Mouse (Mus musculus) intestine, postnatal 0 days (tissue): ENCODE results near the gene Hes1. TPM values are rescaled to one million over a fixed set of nuclear protein-coding genes. Genes with fewer than 3 reads are reported as not detected.

ENCODE experiments used
- ATAC-seq: fragments of 200-750 bp; cut with Nextera tagmentation; 2 replicates; pipeline ENCODE4 v1.8.0; 2017; ENCODE audit warnings: mild to moderate bottlenecking, moderate TSS enrichment, moderate library complexity
- H3K27ac ChIP-seq: fragments of 300-500 bp; sonication (generic); 2 replicates; pipeline ENCODE4 v1.5.1; 2014; ENCODE audit warnings: mild to moderate bottlenecking, low read depth, low read length, moderate library complexity
- H3K27me3 ChIP-seq: fragments of 300-500 bp; sonication (generic); replicated peaks from 2 replicates; pipeline ENCODE4 v1.6.1; 2014; ENCODE audit warnings: low read length, mixed read lengths; ENCODE audit not compliant: control insufficient read depth, insufficient read depth
- H3K36me3 ChIP-seq: fragments of 300-500 bp; sonication (generic); 2 replicates; pipeline ENCODE4 v1.6.1; 2014; ENCODE audit warnings: mild to moderate bottlenecking, moderate library complexity; ENCODE audit not compliant: control insufficient read depth, insufficient read depth
- H3K4me1 ChIP-seq: fragments of 300-500 bp; sonication (generic); replicated peaks from 2 replicates; pipeline ENCODE4 v1.6.1; 2014; ENCODE audit warnings: antibody characterized with exemption, low read length, mixed read lengths; ENCODE audit not compliant: control insufficient read depth, insufficient read depth
- H3K4me2 ChIP-seq: fragments of 300-500 bp; sonication (generic); replicated peaks from 2 replicates; pipeline ENCODE4 v1.6.1; 2014; ENCODE audit warnings: low read depth, mild to moderate bottlenecking, moderate library complexity
- H3K4me3 ChIP-seq: fragments of 300-500 bp; sonication (generic); 2 replicates; pipeline ENCODE4 v1.5.1; 2014; ENCODE audit warnings: low read depth, low read length
- H3K9ac ChIP-seq: fragments of 300-500 bp; sonication (generic); 2 replicates; pipeline ENCODE4 v1.6.1; 2014; ENCODE audit warnings: mild to moderate bottlenecking, low read depth, low read length
- H3K9me3 ChIP-seq: fragments of 300-500 bp; sonication (generic); 2 replicates; pipeline ENCODE4 v1.6.1; 2016; ENCODE audit warnings: mixed run types; ENCODE audit not compliant: control insufficient read depth
- CTCF ChIP-seq: sonication (generic); IDR thresholded peaks from 2 replicates; pipeline ENCODE4 v1.5.1; 2016; ENCODE audit warnings: low read depth, mild to moderate bottlenecking, control low read depth, antibody characterized with exemption, moderate library complexity
- WGBS: fragments of 180-500 bp; shearing (Covaris S2); extraction: QIAGEN DNeasy Blood & Tissue Kit; methylation state at CpG from one replicate; pipeline ENCODE4 v1.1.7; 2014; 5-methylcytosine and 5-hydroxymethylcytosine counted together
- polyA plus RNA-seq: library from polyadenylated mRNA; unstranded; fragments of >200 nt; fragmentation: Nextera tagmentation; extraction: Ambion mirVana; gene quantifications from 2 replicates; pipeline ENCODE4 v1.2.1, GENCODE M21; 2015

The Hes1 gene
- polyA plus RNA-seq = 44.0 and 52.9 TPM in 2 replicates

DNA sequence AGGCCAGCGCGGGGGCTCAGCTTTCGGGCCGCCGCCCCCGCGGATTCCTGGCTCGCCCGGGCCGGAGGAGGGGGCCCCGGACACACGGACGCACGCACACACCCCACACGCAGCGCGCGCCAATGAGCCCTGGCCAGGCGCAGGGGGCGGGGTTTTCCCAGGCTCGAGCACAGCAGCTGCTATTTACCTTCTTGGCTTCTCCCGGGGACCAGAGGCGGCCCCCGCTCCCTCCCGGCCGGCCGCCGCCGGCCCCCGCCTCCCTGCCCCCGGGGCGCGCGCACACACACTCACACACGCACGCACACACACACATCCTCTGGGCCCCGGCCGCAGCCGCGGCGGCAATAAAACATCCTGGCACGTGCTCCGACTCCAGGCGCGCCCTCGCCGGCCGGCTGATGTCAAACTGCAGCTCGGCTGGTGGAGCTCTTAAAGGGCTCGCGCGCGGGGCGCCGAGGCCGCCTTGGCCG lies at the start of gene Hes1:
Hes1 (plus strand) TSS at position 401 of the 470 bp plus-strand sequence.
- Histone ChIP-seq H3K4me3 (peak within 1 kb of the TSS; percentile 64), H3K4me2 (peak within 1 kb of the TSS; percentile 97), H3K36me3 (no peaks in the 10 kb centered on the region; the same call in 1 of the 2 replicates), H3K9me3 (no peaks in the 10 kb centered on the region), H3K27ac (peak within 1 kb of the TSS; percentile 99), H3K9ac (peak within 1 kb of the TSS; percentile 75), H3K4me1 (peaks cover 7% of the 10 kb centered on the region; the same call in 1 of the 2 replicates), H3K27me3 (no peaks in the 10 kb centered on the region)
- TF ChIP-seq CTCF = peak; percentile 22; the same call in 1 of the 2 replicates
- peak; percentile 86 for ATAC-seq
- under 1% methylated on average over 54 of the region's 57 CpGs for WGBS

DNA sequence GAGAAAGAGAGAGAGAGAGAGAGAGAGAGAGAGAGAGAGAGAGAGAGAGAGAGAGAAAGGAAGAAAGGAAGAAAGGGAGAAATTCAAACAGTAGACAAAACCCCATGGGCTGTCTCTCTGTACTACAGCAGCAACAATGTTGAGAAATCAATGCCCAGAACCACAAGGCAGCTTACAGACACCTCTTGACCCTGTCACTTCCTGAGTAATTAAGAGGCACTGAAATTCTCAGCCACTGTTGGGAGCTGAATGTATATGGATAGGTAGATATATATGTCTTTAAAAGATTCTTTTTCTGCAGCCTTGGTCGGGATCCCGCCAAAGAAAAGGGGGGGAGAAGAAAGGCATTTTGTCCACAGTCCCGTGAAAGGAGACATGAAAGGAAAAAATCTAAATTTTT lies 48.1 kb upstream of the Hes1 start:
- H3K27ac ChIP-seq = no peak overlapping the region
- H3K9me3 ChIP-seq = no peaks in the 10 kb centered on the region
- no peak for ATAC-seq
- H3K4me2 ChIP-seq = no peak overlapping the region
- no peaks in the 10 kb centered on the region for H3K27me3 ChIP-seq
- H3K9ac ChIP-seq = no peak overlapping the region
- WGBS = 62% methylated on average over 3 of the region's 3 CpGs
- no peak overlapping the region for H3K4me3 ChIP-seq
- no peaks in the 10 kb centered on the region for H3K36me3 ChIP-seq
- no peak for TF ChIP-seq CTCF
- H3K4me1 ChIP-seq = no peaks in the 10 kb centered on the region

DNA sequence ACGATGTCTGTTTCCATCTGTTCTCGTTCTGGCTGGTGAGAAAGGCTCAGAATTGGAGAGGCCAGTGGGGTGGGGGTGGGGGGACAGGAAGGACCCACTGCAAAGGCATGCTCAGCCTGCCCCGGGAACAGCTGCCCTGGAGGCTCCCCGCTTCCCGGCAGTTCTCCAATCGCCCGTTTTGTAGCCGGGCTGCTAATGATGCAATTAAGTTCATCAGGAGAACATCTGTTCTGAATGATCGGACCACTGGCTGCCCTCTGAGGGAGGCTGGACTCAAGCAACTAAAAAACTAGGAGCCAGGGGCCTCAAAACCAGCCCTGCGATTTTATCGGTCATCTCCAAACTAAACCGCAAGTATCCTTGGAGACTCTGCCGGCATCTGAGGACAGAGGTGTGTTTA lies 44.1 kb upstream of the Hes1 start:
- Histone ChIP-seq H3K27me3 (no peaks in the 10 kb centered on the region), H3K9me3 (no peaks in the 10 kb centered on the region), H3K4me2 (no peak overlapping the region), H3K9ac (no peak overlapping the region), H3K4me1 (no peaks in the 10 kb centered on the region), H3K27ac (no peak overlapping the region), H3K4me3 (no peak overlapping the region), H3K36me3 (no peaks in the 10 kb centered on the region)
- no peak for TF ChIP-seq CTCF
- WGBS = 58% methylated on average over 13 of the region's 13 CpGs
- ATAC-seq = no peak

DNA sequence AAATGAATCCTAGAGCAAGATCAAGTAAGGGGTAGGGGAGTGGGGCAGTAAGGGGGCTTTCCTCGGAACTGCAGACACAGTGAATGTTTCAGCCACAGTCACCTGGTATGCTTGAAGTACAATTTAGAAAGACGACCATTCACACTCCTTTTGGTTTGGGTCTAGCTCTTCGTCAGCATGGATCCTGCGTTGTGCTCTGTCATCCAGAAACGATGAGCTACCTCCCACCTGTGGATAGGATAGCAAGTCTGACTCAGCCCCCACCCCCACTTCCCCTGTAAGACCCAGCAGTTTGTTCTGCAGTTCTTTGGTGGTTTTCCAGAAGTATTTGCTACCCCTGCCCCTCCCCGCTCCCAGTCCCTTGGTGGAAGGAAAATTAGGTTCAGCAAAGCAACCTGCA lies 41.8 kb upstream of the Hes1 start:
- Histone ChIP-seq H3K27me3 (no peaks in the 10 kb centered on the region), H3K9ac (no peak overlapping the region), H3K4me3 (no peak overlapping the region), H3K9me3 (no peaks in the 10 kb centered on the region), H3K4me2 (no peak overlapping the region), H3K36me3 (no peaks in the 10 kb centered on the region), H3K27ac (no peak overlapping the region), H3K4me1 (no peaks in the 10 kb centered on the region)
- TF ChIP-seq CTCF = no peak
- no peak for ATAC-seq
- 80% methylated on average over 6 of the region's 6 CpGs for WGBS

DNA sequence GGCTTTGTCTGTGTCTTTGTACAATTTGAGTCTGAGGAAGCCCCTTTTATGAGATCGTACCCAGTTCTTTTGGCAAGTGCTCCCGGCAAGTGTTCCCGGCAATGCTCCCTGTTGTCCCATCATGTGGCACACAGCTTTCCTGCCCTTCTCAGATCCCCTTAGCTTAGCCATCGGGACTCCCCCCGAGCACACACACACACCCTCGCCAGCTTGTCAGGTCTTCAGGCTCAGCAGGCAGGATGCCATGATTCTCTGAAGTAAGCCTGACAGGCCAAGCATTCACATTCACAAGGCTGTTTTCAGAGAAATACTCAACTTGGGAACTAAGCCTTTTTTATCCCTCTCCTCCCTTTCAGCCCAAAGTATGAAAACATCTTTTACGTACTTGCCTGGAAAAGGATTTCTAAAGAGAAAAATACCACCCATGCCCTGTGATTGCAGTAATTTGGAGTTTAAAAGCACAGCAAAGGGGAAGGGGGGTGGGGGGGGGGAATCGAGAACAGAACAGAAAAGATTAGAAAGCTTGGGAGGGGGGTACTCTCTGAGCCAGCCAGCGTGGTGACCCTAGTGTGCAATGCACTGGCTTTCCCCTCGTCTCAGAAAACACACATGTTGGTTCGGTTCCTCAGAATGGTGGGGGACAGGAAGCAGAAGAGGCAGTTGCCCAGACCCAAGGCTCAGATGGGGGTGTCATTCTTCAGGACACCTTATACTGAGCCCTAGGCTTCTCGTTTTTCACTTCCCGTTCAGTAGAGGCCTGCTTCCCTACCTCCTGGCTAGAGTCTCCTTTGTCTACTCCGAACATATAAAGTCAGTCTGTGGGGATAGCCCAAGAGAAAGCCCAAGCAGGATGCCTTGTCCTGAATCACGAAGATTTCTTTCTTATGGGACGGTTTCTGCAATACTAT lies 41.0 kb upstream of the Hes1 start:
- no peaks in the 10 kb centered on the region for H3K9me3 ChIP-seq
- no peaks in the 10 kb centered on the region for H3K27me3 ChIP-seq
- no peak overlapping the region for H3K4me2 ChIP-seq
- no peak overlapping the region for H3K9ac ChIP-seq
- TF ChIP-seq CTCF = no peak
- no peaks in the 10 kb centered on the region for H3K4me1 ChIP-seq
- WGBS = 84% methylated on average over 16 of the region's 16 CpGs
- no peak for ATAC-seq
- H3K36me3 ChIP-seq = no peaks in the 10 kb centered on the region
- H3K27ac ChIP-seq = no peak overlapping the region
- H3K4me3 ChIP-seq = no peak overlapping the region

DNA sequence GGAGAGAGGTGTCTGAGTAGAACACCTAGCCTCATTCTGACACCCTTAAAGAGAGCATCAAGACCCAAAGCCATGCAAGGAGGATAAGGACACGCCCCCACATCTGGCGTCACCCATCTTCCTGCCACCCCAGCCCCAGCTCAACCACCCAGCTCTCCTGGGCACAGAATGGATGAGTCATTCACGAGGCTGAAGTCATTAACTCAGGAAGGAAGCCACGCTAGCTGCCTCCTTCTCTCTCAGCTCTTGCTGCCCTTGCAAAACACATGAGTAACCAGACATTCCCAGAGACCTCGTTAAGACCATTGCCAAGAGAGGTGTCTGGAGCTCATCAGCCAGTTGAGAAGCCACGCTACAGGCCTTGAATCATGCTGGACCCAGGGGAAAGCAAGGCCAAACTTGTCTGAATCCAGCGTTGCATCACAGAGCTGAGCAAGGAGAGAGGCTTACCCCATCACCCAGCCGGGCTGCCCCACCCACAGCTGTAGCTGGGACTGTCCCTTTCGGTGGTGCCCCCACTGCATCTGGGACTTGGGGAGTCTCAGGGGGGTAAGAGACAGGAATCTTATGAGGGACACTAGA lies 39.4 kb upstream of the Hes1 start:
- Histone ChIP-seq H3K9me3 (no peaks in the 10 kb centered on the region), H3K27me3 (no peaks in the 10 kb centered on the region), H3K4me2 (no peak overlapping the region), H3K36me3 (no peaks in the 10 kb centered on the region), H3K9ac (no peak overlapping the region), H3K27ac (no peak overlapping the region), H3K4me1 (no peaks in the 10 kb centered on the region), H3K4me3 (no peak overlapping the region)
- no peak for TF ChIP-seq CTCF
- no peak for ATAC-seq
- 55% methylated on average over 9 of the region's 9 CpGs for WGBS
